Mouse (Mus musculus): Measurements from ENCODE around the gene Rhoc. TPM values are rescaled to one million over a fixed set of nuclear protein-coding genes. Genes with fewer than 3 reads are reported as not detected.
"Not testable (repeated sequence)": the region's sequence is repeated elsewhere in the genome, so short reads cannot be mapped to it uniquely, and the experiment has no call there.

Gene Rhoc
- polyA plus RNA-seq (2015; fragmentation: Nextera tagmentation; extraction: Ambion mirVana), result 20.3 and 21.9 TPM in 2 replicates

DNA sequence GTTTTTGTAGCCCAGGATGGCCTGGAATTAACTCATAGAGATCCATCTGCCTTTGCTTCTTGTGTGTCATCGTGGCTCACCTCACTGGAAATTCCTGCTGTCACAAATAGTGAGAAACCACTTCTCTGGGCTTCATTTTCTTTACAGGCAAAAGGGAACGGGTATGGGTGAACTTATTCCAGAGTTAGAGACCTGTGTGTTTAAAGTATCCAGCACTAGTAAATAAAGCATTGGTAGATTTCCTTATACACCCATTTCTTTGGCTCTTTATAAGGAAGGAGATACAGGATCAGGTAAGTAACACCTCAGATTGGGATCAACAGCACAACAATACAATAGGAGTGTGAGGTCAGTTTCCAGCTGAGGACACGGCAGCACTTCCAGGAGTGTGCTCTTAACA is at the start of gene Rhoc:
Rhoc (plus strand) TSS at position 301 of the 400 bp plus-strand sequence.
- ATAC-seq (ENCODE audit: low read depth), result no peak
- H3K27ac ChIP-seq (ENCODE audit: low read length), result no peak within 1 kb of the TSS
- H3K9me3 ChIP-seq (replicated peaks; ENCODE audit: control insufficient read depth, low read length), result no peaks in the 10 kb centered on the region
- H3K4me3 ChIP-seq (ENCODE audit: low read depth, low read length), result peak within 1 kb of the TSS; percentile 57
- 40% methylated on average over 3 of the region's 3 CpGs for WGBS (ENCODE audit: insufficient replicate concordance)
- H3K4me2 ChIP-seq (ENCODE audit: low read depth, low read length), result peak within 1 kb of the TSS; percentile 57
- peak within 1 kb of the TSS; percentile 52 for H3K9ac ChIP-seq (ENCODE audit: low read depth, low read length)
- peaks cover 6% of the 10 kb centered on the region for H3K4me1 ChIP-seq (ENCODE audit: control insufficient read depth, low read depth, low read length)
- H3K36me3 ChIP-seq (ENCODE audit: control insufficient read depth, insufficient read depth), result no peaks in the 10 kb centered on the region
- H3K27me3 ChIP-seq (ENCODE audit: control insufficient read depth, insufficient read depth, low read depth, low read length), result peaks cover 41% of the 10 kb centered on the region

DNA sequence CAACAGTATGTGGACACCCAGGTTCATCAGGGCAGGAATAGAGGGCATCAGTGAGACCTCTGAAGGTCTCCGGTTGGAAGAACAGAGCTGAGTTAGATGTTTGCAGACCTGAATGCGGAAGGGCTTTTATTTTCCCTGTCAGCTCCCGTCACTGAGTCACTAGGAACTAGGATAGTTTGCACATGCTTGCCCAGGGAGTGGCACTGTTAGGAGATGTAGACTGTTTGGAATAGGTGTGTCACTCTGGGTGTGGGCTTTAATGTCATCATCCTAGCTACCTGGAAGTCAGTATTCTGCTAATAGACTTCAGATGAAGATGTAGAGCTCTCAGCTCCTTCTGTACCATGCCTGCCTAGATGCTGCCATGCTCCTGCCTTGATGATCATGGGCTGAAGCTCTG is 46.2 kb upstream of the Rhoc start:
- no peak overlapping the region for H3K4me2 ChIP-seq (ENCODE audit: low read depth, low read length)
- ATAC-seq (ENCODE audit: low read depth), result no peak
- whole genome bisulfite sequencing (ENCODE audit: insufficient replicate concordance), result 77% methylated on average over 3 of the region's 3 CpGs
- H3K4me3 ChIP-seq (ENCODE audit: low read depth, low read length), result no peak overlapping the region
- no peaks in the 10 kb centered on the region for H3K27me3 ChIP-seq (ENCODE audit: control insufficient read depth, insufficient read depth, low read depth, low read length)
- H3K4me1 ChIP-seq (ENCODE audit: control insufficient read depth, low read depth, low read length), result no peaks in the 10 kb centered on the region
- no peaks in the 10 kb centered on the region for H3K36me3 ChIP-seq (ENCODE audit: control insufficient read depth, insufficient read depth)
- H3K27ac ChIP-seq (ENCODE audit: low read length), result no peak overlapping the region
- no peak overlapping the region for H3K9ac ChIP-seq (ENCODE audit: low read depth, low read length)
- no peaks in the 10 kb centered on the region for H3K9me3 ChIP-seq (replicated peaks; ENCODE audit: control insufficient read depth, low read length)

DNA sequence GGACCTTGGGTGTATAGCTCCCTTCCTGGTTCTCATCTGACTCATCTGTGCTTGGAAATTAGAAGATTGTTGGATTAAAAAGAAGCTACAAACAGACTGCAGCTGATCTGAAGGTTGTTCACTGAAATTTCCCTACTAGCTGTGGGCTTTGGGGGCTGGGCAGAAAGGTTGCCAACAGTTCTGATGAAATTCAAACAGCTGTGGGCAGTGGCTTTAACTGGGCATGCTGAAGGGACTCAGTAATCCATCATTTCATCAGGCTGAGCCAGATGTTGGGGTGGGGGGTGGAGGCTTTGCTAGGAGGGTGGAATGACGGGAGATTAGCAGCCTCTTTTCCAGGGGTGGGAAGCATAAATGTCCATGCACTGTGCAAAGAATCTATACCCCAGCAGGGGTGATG is 45.0 kb upstream of the Rhoc start:
- 50% methylated on average over 1 of the region's 1 CpGs for WGBS (ENCODE audit: insufficient replicate concordance)

DNA sequence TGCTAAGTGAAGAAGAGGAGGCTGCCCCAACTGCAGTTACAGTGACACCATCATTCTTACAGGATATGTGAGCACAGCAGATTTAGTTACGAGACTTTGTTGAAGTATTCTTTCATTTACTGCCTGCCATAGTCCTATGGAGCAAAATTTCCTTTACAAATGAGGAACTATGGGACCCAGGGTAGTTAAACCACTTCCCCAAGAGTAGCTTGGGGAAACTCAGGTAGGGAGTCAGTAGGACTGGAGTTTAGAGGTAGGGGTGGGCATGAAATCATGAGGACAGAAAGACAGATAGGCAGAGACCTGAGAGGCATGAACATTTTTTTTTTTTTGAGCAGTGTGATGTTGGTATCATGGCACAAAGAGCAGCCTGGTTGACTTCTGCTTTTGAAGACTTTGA is 44.3 kb upstream of the Rhoc start:
- Histone ChIP-seq H3K27me3 (ENCODE audit: control insufficient read depth, insufficient read depth, low read depth, low read length) (no peaks in the 10 kb centered on the region), H3K4me3 (ENCODE audit: low read depth, low read length) (no peak overlapping the region), H3K9me3 (replicated peaks; ENCODE audit: control insufficient read depth, low read length) (no peaks in the 10 kb centered on the region), H3K9ac (ENCODE audit: low read depth, low read length) (no peak overlapping the region), H3K36me3 (ENCODE audit: control insufficient read depth, insufficient read depth) (no peaks in the 10 kb centered on the region), H3K4me2 (ENCODE audit: low read depth, low read length) (no peak overlapping the region), H3K4me1 (ENCODE audit: control insufficient read depth, low read depth, low read length) (no peaks in the 10 kb centered on the region), H3K27ac (ENCODE audit: low read length) (no peak overlapping the region)
- ATAC-seq (ENCODE audit: low read depth), result no peak
- WGBS (ENCODE audit: insufficient replicate concordance), result 15% methylated on average over 1 of the region's 1 CpGs

More for the DNA sequence above, 45.0 kb upstream of the Rhoc start:
- no peak for ATAC-seq (ENCODE audit: low read depth)
- H3K4me2 ChIP-seq (ENCODE audit: low read depth, low read length), result no peak overlapping the region
- H3K9me3 ChIP-seq (replicated peaks; ENCODE audit: control insufficient read depth, low read length), result no peaks in the 10 kb centered on the region
- H3K27ac ChIP-seq (ENCODE audit: low read length), result no peak overlapping the region
- H3K27me3 ChIP-seq (ENCODE audit: control insufficient read depth, insufficient read depth, low read depth, low read length), result no peaks in the 10 kb centered on the region
- H3K4me3 ChIP-seq (ENCODE audit: low read depth, low read length), result no peak overlapping the region
- H3K4me1 ChIP-seq (ENCODE audit: control insufficient read depth, low read depth, low read length), result no peaks in the 10 kb centered on the region
- no peak overlapping the region for H3K9ac ChIP-seq (ENCODE audit: low read depth, low read length)
- no peaks in the 10 kb centered on the region for H3K36me3 ChIP-seq (ENCODE audit: control insufficient read depth, insufficient read depth)

DNA sequence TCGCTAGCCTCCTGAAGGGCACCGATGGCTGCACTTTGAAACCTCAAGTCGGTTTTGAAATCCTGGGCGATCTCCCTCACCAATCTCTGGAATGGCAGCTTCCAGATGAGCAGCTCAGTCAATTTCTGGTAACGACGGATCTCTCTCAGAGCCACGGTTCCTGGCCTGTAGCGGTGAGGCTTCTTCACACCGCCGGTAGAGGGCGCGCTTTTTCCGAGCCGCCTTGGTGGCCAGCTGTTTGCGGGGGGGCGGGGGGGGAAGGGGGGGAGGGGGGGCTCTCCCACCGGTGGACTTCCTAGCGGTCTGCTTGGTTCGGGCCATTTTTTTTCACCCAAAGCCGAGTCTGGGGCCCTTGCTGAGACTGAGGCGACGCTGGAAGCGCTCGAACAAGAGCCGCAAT is 35.3 kb upstream of the Rhoc start:
- H3K4me1 ChIP-seq (ENCODE audit: control insufficient read depth, low read depth, low read length); H3K9ac ChIP-seq (ENCODE audit: low read depth, low read length); H3K9me3 ChIP-seq (replicated peaks; ENCODE audit: control insufficient read depth, low read length); H3K27ac ChIP-seq (ENCODE audit: low read length); H3K4me3 ChIP-seq (ENCODE audit: low read depth, low read length); H3K36me3 ChIP-seq (ENCODE audit: control insufficient read depth, insufficient read depth); ATAC-seq (ENCODE audit: low read depth); H3K27me3 ChIP-seq (ENCODE audit: control insufficient read depth, insufficient read depth, low read depth, low read length): not testable (repeated sequence)
- H3K4me2 ChIP-seq (ENCODE audit: low read depth, low read length), result peak overlapping the region; percentile 35; the same call in 1 of the 2 replicates
- 26% methylated on average over 16 of the region's 25 CpGs for WGBS (ENCODE audit: insufficient replicate concordance)

DNA sequence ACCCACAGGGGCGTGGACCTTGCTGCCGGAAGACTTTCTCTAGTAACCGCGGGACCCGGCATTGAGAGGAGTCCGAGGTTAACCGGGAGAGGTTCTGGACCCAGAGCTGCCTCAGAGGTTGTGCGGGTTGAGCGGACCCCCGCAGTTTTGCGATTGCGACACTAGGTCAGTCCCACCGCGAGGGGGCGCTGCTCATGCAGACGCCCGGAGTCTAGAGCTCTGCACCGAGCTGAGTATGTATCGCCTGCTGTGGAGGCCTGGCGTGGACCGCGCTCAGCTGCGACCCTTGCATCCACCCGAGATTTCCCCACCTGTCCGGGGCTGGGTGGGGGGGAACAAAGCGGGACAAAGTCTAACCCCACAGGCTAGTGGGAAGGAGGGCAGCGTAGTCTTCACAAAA is 29.8 kb upstream of the Rhoc start:
- WGBS (ENCODE audit: insufficient replicate concordance), result under 1% methylated on average over 27 of the region's 27 CpGs
- Histone ChIP-seq H3K9me3 (replicated peaks; ENCODE audit: control insufficient read depth, low read length) (no peaks in the 10 kb centered on the region), H3K4me1 (ENCODE audit: control insufficient read depth, low read depth, low read length) (peaks cover 20% of the 10 kb centered on the region), H3K4me3 (ENCODE audit: low read depth, low read length) (peak overlapping the region; percentile 50), H3K27me3 (ENCODE audit: control insufficient read depth, insufficient read depth, low read depth, low read length) (peaks cover 6% of the 10 kb centered on the region), H3K27ac (ENCODE audit: low read length) (no peak overlapping the region), H3K9ac (ENCODE audit: low read depth, low read length) (peak overlapping the region; percentile 48), H3K4me2 (ENCODE audit: low read depth, low read length) (peak overlapping the region; percentile 82), H3K36me3 (ENCODE audit: control insufficient read depth, insufficient read depth) (no peaks in the 10 kb centered on the region)
- peak; percentile 48; the same call in 1 of the 2 replicates for ATAC-seq (ENCODE audit: low read depth)

DNA sequence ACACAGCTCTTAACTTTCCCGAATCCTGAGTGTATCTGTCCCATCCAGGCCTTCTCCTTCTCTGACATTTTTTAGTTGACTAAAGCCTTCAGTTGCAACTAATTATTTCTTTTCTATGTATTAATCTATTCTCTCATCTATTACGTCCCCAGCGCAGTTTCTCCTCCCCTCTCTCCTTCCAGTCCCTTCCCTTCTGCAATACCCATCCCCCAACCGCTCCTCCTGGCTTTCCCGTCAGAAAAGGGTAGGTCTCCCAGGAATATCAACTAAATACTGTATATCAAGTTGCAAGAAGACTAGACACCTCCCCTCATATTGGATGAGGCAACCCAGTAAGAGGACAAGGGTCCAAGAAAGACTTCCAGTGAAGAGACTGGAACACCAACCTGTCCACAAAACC is 29.3 kb upstream of the Rhoc start:
- Histone ChIP-seq H3K4me2 (ENCODE audit: low read depth, low read length) (peak overlapping the region; percentile 82), H3K9me3 (replicated peaks; ENCODE audit: control insufficient read depth, low read length) (no peaks in the 10 kb centered on the region), H3K9ac (ENCODE audit: low read depth, low read length) (no peak overlapping the region; the same call in 1 of the 2 replicates), H3K4me1 (ENCODE audit: control insufficient read depth, low read depth, low read length) (peaks cover 20% of the 10 kb centered on the region), H3K36me3 (ENCODE audit: control insufficient read depth, insufficient read depth) (no peaks in the 10 kb centered on the region), H3K27me3 (ENCODE audit: control insufficient read depth, insufficient read depth, low read depth, low read length) (peaks cover 6% of the 10 kb centered on the region), H3K4me3 (ENCODE audit: low read depth, low read length) (peak overlapping the region; percentile 50), H3K27ac (ENCODE audit: low read length) (no peak overlapping the region)
- ATAC-seq (ENCODE audit: low read depth), result no peak
- 24% methylated on average over 5 of the region's 5 CpGs for WGBS (ENCODE audit: insufficient replicate concordance)

DNA sequence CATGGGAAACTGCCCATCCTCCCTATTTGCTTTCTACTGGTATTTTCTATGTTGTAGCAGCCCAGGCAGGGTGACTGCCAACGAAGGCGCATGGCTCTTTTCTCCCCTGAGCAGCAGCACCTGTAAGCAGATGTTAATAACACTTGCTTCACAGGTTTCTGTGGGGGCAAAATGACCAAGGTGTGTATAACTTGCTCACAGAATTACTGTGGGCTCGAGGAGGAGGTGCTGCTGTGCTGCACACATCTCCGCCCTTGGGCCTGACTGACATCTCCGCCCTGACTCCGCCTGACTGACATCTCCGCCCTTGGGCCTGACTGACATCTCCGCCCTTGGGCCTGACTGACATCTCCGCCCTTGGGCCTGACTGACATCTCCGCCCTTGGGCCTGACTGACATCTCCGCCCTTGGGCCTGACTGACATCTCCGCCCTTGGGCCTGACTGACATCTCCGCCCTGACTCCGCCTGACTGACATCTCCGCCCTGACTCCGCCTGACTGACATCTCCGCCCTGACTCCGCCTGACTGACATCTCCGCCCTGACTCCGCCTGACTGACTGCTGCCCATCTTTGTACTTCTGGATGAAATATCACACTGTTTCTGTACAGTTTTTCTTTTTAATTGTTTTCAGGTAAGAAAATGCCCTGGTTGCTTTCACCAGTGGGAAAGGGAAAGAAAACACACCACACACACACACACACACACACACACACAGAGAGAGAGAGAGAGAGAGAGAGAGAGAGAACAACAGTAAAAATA is 25.9 kb upstream of the Rhoc start:
- H3K4me2 ChIP-seq (ENCODE audit: low read depth, low read length), result peak overlapping the region; percentile 54
- peak overlapping the region; percentile 20; the same call in 1 of the 2 replicates for H3K4me3 ChIP-seq (ENCODE audit: low read depth, low read length)
- ATAC-seq (ENCODE audit: low read depth), result peak; percentile 78
- not testable (repeated sequence) for H3K27me3 ChIP-seq (ENCODE audit: control insufficient read depth, insufficient read depth, low read depth, low read length); H3K9me3 ChIP-seq (replicated peaks; ENCODE audit: control insufficient read depth, low read length); H3K36me3 ChIP-seq (ENCODE audit: control insufficient read depth, insufficient read depth)
- peaks cover 20% of the 10 kb centered on the region for H3K4me1 ChIP-seq (ENCODE audit: control insufficient read depth, low read depth, low read length)
- 12% methylated on average over 19 of the region's 20 CpGs for WGBS (ENCODE audit: insufficient replicate concordance)
- H3K9ac ChIP-seq (ENCODE audit: low read depth, low read length), result 0 out of 2 replicates have a peak overlapping the region, but pooled peaks have one; percentile 34
- peak overlapping the region; percentile 37; the same call in 1 of the 2 replicates for H3K27ac ChIP-seq (ENCODE audit: low read length)

DNA sequence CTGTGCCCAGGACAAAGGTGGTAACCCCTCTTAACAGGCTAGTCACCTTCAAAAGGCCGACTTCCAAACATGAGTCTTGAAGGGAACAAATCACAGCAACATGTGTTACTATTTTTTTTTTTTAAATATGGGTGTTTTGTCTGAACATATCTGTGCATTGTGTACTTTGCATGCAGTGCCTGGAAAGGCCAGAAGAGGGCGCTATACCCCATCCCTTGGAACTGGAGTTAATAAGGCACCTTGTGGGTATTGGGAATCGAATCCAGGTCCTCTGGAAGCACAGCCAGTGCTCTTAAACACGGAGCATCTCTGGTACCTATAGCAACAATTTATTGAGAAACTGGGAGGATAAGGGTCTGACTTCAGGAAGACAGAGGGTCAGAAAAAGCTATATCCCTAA is 23.2 kb upstream of the Rhoc start:
- no peaks in the 10 kb centered on the region for H3K36me3 ChIP-seq (ENCODE audit: control insufficient read depth, insufficient read depth)
- no peak overlapping the region for H3K27ac ChIP-seq (ENCODE audit: low read length)
- WGBS (ENCODE audit: insufficient replicate concordance), result 9% methylated on average over 4 of the region's 4 CpGs
- no peaks in the 10 kb centered on the region for H3K9me3 ChIP-seq (replicated peaks; ENCODE audit: control insufficient read depth, low read length)
- no peak for ATAC-seq (ENCODE audit: low read depth)
- no peak overlapping the region for H3K4me3 ChIP-seq (ENCODE audit: low read depth, low read length)
- no peak overlapping the region for H3K9ac ChIP-seq (ENCODE audit: low read depth, low read length)
- peaks cover 14% of the 10 kb centered on the region for H3K4me1 ChIP-seq (ENCODE audit: control insufficient read depth, low read depth, low read length)
- H3K27me3 ChIP-seq (ENCODE audit: control insufficient read depth, insufficient read depth, low read depth, low read length), result no peaks in the 10 kb centered on the region
- H3K4me2 ChIP-seq (ENCODE audit: low read depth, low read length), result no peak overlapping the region

All from liver, embryonic 16.5 days (tissue).